Mouse (Mus musculus) neural tube, postnatal 0 days (tissue): ENCODE measurements around the gene D1Ertd622e. TPM values are rescaled to one million over a fixed set of nuclear protein-coding genes. Genes with fewer than 3 reads are reported as not detected.

Source experiments
- polyA plus RNA-seq: library from polyadenylated mRNA; unstranded; fragments of >200 nt; fragmentation: Nextera tagmentation; extraction: Ambion mirVana; gene quantifications from 2 replicates; pipeline ENCODE4 v1.2.1, GENCODE M21; 2015

The D1Ertd622e gene
- 53.4 and 53.7 TPM in 2 replicates for polyA plus RNA-seq

DNA sequence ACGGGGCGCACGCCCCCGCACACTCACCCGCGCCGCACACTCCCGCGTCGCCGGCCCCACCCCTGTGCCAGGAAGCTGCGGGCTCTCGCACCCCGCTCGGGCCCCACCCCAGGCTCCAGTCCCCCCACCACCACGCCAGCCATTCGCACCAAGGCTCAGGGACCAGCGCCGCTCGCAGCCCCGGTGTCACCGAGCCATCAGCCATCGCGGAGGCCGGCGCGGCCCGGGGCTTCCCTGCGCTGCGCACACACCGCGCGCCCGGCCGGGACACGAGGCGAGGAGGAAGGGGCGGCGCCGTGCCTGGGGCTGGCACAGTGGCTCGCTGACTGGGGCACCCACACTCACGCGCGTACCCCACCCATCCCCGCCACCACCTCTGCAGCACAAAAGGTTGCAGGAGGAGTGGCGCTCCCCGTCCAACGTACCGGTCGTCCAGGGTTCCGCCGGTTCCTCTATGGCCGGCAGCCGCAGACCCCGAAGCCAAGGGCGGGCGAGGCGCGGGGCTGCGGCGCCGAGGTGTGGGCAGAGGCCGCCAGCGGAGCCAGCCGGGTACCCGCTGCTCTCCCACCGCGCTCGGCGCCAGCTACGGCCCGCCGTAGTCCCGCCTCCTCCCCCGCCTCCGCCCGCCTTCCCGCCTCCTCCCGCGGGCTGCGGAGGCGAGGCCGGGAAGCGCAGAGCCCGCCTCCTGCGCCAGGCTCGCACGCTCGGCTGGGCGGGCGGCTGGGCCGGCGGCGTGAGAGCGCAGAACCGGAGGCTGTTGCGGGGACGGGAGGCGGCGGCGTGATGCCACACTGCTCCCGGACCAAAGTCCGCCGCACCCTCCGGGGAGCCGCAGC, at the start of gene D1Ertd622e:
TSS of gene D1Ertd622e (minus strand) at position 669 of the 836 bp plus-strand sequence.

Other genes starting within 250 kb of the D1Ertd622e start
- gene Gin1, start 108.1 kb upstream of the D1Ertd622e start, polyA plus RNA-seq = 17.6 and 18.3 TPM in 2 replicates
- gene Ppip5k2, start 108.3 kb upstream of the D1Ertd622e start, polyA plus RNA-seq = 25.7 and 28.5 TPM in 2 replicates